Mouse (Mus musculus) left cerebral cortex, postnatal 4 days (tissue): Measurements from ENCODE around the gene Rgs8. TPM values are rescaled to one million over a fixed set of nuclear protein-coding genes. Genes with fewer than 3 reads are reported as not detected.

Experiments
- DNase-seq: peaks from one replicate; pipeline ENCODE4 v3.0.0-alpha.2; 2022
- intact Hi-C: fragments of 180-260 bp; cut with DNase I; formaldehyde crosslinking; loops from one replicate; pipeline ENCODE4 v1.15.1; 2025
- total RNA-seq, 2 experiments: library from RNA; stranded (reverse); gene quantifications; 2 replicates each; pipeline ENCODE4 v1.2.3; 2021

The Rgs8 gene
- total RNA-seq, 2 experiments from 2014 or later: 22.2 to 27.3 TPM

- DNase-seq: no peak
- intact Hi-C loops: loop anchor here (10.0 kb wide), 1 partner anchor 256 kb away; the partner anchor contains the start of gene Dhx9
These were observed 88.1 kb downstream of the Rgs8 start for GRCm38 (mm10) chr1:153740775-153741400.

- intact Hi-C loops: loop anchor here (1.0 to 10.0 kb wide), 2 partner anchors 184 to 257 kb away; partner anchors contain the start of gene Dhx9
These were observed 88.9 kb downstream of the Rgs8 start for GRCm38 (mm10) chr1:153741551-153742316.

DNA sequence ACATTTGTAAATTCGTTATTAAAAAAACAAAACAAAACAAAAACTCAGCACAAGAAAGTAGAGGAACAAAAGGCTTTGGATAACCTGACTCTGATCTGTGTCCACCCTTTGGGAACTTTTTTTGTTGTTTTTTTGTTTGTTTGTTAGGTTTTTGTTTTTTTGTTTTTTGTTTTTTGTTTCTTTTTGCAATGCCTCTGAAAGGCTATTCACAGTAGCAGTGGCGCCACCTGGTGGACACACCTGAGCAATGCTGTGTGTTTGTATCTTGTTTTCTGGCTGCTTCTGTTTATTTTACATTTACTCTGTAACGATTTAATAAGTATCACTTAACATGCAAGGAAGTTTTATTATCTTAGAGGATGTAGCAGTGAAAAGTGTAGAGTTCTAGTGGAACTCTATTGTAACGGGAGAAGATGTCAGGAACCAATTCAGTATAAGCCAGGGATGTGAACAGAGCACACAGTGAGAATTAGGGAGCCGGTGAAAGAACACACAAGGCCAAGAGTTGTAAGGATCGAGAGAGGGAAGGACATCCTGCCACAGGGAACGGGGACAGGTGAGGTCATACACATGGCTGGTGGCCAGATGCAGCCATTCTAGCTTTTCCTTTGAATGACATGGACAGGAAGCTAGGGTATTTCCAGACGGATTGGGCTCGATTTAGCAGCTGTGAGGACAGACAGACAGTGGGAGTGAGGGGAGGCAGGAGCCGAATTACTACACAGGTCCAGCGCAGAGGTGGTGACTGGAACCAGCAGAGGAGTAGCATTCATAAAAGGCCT is 89.7 kb downstream of the Rgs8 start:
- peak; percentile 87 for DNase-seq

More at GRCm38 (mm10) chr1:153741551-153742316, 88.9 kb downstream of the Rgs8 start:
- DNase-seq: no peak

DNA sequence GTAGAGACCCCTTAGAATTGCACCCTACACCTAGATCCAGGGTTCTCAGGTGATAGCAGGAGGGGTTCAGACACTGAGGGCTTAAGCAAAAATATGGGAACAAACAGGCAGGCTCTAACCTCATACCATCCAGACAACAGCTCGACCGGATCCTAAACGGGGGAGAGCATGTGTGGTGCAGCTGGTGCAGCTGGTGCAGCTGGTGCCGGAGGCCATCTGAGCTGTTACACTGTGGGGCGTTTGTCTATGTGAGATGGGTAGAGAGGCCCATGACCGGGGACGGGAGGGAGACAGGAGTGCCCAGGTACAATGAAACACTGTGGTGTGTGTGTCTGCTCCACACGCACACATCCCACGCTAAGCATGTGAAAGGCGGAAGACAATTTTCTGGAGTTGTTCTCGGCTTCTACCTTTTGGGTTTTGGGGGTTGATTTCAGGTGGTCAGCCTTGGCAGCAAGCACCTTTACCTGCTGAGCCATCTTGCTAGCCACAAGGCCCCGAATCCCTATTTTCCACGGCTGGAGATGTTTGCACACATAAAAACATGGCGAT is 93.4 kb downstream of the Rgs8 start:
- DNase-seq: no peak
- intact Hi-C loops: loop anchor here (2.0 to 10.0 kb wide), 4 partner anchors 61 to 435 kb away; partner anchors contain the start of gene Dhx9

More for the DNA sequence above, 89.7 kb downstream of the Rgs8 start:
- intact Hi-C loops: loop anchor here (1.0 to 10.0 kb wide), 2 partner anchors 185 to 258 kb away; partner anchors contain the start of gene Dhx9

DNA sequence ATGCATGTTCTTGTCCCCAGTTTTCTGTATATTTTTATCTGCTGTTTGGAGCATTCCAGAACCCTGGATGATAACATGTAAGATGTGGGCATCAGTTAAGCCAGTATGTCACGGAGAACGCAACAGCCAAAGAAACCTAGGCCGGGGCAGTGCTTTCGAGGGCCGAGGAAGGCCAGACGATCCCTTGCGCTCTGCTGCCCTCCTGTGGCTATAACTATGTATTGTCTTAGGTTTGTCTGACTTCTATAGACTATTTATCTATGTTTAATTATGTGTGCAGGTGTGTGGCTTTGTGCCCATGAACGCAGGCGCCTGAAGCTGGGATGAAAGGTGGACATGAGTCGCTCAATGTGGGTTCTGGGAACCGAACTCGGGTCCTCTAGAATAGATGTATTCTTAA is 93.9 kb downstream of the Rgs8 start:
- intact Hi-C loops: loop anchor here (2.0 to 10.0 kb wide), 4 partner anchors 61 to 434 kb away; partner anchors contain the start of gene Dhx9
- DNase-seq: peak; percentile 72

DNA sequence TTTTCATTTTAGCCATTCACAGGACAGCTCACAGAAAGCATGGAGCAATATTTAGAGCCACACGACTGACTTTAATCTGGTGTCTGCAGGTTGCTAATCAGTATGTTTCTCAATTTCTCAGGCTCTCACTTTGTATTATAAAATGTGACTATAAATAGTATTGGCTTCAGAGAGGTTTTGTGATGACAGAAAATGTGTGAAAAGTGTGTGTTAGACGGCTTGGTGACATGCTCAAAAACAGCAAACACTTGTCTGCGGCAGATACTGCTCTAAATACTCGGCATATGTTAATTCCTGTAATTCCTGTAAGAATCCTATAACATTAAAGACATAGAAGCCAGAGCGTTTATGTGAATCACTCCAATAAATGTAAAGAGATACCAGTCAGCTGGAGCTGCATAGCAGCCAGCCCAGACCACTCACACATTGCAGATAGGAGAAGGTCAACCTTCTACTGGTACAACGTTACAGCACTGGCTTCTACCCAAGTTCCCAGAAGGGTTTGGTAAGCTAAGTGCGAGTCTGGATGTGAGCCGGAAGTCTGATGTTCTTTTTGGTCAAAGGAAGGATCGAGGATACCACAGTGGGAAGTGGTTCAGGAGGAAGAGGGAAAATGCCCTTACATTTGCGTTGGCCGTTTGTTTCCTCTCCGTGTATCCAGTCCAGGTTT is 95.2 kb downstream of the Rgs8 start:
- intact Hi-C loops: loop anchor here (2.0 to 10.0 kb wide), 4 partner anchors 59 to 433 kb away; partner anchors contain the start of gene Dhx9
- DNase-seq: no peak

DNA sequence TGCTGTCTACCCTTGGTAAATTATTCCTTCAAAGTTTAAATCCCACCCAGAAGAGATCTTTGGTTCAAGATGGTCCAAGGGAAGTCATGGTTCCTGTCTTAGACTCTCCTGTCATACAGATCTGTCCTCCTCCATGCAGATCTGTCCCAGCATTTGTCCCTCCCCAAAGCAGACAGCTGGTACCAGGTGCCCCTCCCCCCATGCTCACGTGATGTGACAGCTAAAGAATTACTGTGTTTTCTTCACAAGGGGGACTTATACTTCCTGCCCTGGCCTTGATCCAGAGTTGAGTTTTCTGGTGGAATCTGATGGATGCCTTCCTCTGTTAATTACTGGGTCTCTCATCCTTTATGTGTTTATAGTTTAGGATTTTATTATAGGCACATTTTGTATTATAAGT is 95.7 kb downstream of the Rgs8 start:
- peak; percentile 60 for DNase-seq
- intact Hi-C loops: loop anchor here (5.0 to 10.0 kb wide), 2 partner anchors 59 to 264 kb away; partner anchors contain the start of gene Dhx9

- peak; percentile 77 for DNase-seq
- intact Hi-C loops: loop anchor here (5.0 to 10.0 kb wide), 2 partner anchors 58 to 265 kb away; partner anchors contain the start of gene Dhx9
These were observed 96.5 kb downstream of the Rgs8 start, which contains the start of gene Rnasel for GRCm38 (mm10) chr1:153749211-153749801. TSS of gene Rnasel (plus strand) at chr1:153749426.

Other genes with a start within 250 kb of the Rgs8 start
- gene Shcbp1l, start 227.9 kb upstream of the Rgs8 start, total RNA-seq: 1 to 10 TPM; 2.8 to 3.2 TPM
- gene Dhx9, start 165.4 kb upstream of the Rgs8 start, total RNA-seq: 100 to 1,000 TPM; 188 to 192 TPM
- gene Npl, start 103.0 kb upstream of the Rgs8 start, total RNA-seq: 1 to 10 TPM; 5.4 to 6.8 TPM
- gene Rgs16, start 87.3 kb downstream of the Rgs8 start, total RNA-seq: 1 to 10 TPM; 7.2 to 7.8 TPM
- gene Rnasel, start 96.4 kb downstream of the Rgs8 start, total RNA-seq: 10 to 100 TPM; 33.7 to 34.4 TPM
- 1 to 10 TPM; 1.3 to 1.5 TPM for gene Rgsl1, start 191.1 kb downstream of the Rgs8 start, total RNA-seq
- not detected for gene Teddm1b, start 221.3 kb downstream of the Rgs8 start, total RNA-seq
- not detected for gene Teddm1a, start 238.7 kb downstream of the Rgs8 start, total RNA-seq
- gene Glul, start 246.9 kb downstream of the Rgs8 start, total RNA-seq: 100 to 1,000 TPM; 359 to 362 TPM
- gene Teddm2, start 247.2 kb downstream of the Rgs8 start, total RNA-seq: 1 to 10 TPM; 2.1 to 3.5 TPM